Mouse (Mus musculus): ENCODE measurements at regions not wholly inside any gene's neighbourhood (a gene's known extent, or its start where the extent isn't known, plus 50 kb on each side); places are given as distances from the start of the nearest gene placed in this dataset.

DNA sequence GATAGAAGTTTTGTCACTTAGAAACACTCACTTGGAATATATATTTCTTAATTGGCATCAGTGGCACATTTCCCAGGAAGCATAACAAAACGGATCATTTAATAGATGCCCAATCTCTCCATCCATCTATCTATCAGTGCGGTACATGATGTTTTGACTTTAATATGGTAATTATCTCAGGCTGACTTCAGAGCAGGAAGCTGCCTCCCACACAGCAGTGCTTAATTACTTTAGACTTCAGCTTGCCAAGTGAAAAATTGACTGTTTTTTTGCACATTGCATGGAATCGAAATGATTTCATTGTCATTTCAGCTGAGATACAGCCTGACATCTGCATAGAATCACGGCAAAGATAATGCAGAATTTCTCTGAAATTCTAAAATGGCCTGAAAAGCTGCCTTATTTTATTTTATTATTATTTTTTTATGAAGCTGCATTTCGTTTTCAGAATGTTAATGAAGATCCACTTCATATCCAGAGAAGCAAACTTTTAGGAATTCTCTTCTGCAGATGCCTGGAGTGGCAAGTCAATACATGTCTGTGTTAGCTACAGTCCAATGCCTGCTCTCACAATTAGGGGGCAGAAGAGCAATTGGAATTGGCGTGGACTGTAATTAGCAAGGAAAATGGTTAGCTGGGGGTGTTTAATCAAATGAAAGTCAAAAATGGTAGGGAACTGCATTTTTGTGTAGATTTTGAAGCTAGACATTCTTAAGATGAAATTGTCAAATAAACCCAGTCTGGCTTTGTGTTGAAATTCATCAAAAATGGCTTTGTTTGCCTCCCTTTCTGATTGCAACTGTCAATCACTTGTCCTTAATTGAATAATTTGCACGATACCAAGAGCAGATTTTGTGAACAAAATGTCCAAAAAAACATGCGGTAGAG, 240.3 kb downstream of the Ttll7 start:
- no peak for DNase-seq
- intact Hi-C loops (cut with DNase I; ENCODE audit: low total_unique reads), result no loop called here

DNA sequence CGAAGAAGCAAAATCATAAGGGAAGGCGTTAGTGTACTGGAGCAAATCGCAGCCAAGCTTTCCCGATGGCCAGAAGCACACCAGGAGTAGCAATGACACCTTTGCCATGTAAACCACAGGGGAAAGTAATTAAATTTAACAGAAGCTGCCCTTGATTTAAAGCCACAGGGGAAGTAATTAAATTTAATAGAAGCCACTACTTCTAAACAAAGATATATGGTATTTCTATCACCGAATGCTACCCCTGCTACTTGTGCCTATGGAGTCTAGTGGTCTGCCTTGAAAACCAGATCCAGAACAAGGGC, 240.9 kb downstream of the Ttll7 start:
- no peak for DNase-seq
- intact Hi-C loops (cut with DNase I; ENCODE audit: low total_unique reads), result no loop called here

DNA sequence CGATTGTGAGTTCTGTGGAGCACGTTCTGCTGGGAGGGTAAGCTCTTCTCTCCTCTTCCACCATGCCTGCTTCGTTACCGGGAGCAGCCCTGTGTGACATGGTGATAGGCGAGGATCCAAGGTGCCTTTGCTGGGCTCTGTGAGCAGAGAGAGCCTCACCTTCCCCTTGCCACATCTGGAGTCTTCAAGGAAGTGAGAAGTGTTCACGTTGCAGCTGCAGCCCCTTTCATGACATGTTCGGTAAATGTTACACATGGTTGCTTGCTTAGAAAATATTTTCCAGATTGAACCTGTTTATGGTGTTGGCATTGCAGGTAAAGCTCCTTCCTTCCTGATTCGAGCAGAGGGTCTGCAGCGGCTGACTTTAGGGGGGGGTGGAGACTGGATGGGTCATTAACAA, 244.0 kb downstream of the Ttll7 start:
- no peak for DNase-seq
- intact Hi-C loops (cut with DNase I; ENCODE audit: low total_unique reads), result no loop called here

DNA sequence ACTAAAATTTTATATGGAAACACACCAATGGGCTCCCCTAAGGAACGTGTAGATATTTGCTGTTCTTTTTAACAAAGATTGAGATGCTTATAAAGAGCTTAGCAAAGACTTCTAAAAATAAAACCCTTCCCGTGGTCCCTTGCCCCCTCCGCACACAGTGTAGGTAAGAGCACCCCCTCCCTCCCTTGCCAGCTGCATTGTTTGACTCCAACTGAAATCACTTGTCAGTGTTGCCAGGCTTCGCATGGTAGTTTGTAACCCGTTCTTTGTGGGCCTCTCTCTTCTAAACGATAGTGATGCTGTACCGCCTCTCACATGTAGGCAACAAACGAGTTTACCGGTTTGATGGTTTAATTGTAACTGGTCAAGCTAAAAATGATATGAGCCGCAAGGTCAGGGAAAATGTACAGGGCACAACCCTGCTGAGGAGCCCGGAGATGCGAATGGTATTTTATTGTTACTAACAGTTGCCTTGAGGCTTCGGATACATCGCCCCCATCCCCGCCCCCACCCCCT, 246.0 kb downstream of the Ttll7 start:
- DNase-seq, result no peak
- intact Hi-C loops (cut with DNase I; ENCODE audit: low total_unique reads), result no loop called here

DNA sequence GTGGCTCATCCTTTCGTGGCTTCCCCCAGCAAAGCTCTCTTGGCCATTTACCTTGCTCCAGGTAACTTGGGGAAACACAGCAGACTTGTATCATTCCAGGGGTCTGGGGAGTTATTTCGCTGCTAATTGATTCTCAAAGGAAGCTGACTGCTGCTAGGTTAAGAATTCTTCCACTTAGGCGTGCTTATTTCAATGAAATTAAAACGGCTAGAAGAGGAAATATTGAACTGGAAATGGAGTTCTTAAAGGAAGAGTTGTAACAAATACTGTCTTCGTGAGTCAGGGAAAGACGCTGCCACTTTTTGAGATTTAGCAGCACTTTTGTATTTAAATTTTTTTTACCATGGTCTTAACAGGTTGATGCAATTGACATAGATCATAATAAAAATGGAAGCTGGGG, 246.4 kb downstream of the Ttll7 start:
- intact Hi-C loops (cut with DNase I; ENCODE audit: low total_unique reads), result no loop called here
- DNase-seq, result no peak

DNA sequence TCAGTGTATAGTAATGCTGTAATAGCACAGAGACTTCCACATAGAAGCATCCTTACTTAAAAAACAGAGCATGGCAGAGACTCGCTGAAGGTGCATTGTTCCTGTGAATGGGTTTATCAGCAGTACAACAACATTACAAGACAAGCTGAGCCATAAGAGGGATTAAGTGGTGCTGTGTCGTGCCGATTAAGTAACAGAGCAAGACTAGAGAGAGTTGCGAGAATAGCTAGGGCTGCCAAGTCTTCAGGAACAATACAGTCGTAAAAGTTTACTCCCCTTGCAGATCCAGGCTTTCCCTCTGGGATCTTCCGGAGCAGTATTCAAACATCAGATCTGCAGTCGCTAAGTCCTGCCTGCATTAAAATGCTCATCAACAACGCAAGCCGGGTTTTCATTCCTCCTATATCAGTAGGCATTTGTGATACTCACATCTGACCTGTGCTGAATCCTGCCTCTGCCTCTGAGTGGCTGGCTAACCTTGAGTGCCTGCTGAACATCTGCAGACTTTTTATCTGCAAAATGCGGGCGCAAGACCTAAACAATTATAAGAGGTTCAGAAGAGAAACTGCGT, 247.1 kb downstream of the Ttll7 start:
- no peak for DNase-seq
- intact Hi-C loops (cut with DNase I; ENCODE audit: low total_unique reads), result no loop called here

DNA sequence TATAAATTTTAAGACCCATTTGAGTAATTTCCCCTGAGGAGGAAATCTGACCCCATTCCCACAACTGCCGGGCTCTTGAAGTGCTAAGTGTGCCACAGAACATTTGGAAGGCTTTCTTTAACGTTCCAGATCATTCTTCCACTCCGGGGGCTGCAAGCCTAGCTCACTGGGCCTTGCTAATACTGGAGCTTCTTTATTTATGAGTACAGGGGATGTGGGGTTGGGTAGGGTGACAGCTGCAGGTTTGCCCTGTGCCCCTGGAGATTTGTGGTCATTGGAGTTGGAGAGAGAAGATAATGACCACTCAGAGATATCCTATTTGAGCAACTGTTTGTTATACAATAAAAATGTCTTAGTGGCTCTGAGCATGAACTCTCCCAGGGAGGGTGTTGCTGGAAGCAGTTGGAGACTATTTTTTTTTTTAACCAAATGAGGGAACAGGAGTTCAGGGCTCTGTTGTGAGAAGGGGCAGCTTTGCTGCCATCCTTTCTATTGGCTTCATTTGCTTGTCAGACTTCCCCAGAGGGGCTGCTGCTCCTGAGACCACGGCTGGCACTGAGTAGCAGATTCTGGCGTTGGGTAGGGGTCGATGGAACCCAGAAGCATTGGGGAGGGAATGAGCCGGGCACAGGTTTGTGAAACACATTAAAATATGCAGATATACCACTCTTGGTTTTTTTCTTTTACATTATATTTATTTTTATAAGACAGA, 249.0 kb downstream of the Ttll7 start:
- intact Hi-C loops (cut with DNase I; ENCODE audit: low total_unique reads), result no loop called here
- DNase-seq, result no peak

DNA sequence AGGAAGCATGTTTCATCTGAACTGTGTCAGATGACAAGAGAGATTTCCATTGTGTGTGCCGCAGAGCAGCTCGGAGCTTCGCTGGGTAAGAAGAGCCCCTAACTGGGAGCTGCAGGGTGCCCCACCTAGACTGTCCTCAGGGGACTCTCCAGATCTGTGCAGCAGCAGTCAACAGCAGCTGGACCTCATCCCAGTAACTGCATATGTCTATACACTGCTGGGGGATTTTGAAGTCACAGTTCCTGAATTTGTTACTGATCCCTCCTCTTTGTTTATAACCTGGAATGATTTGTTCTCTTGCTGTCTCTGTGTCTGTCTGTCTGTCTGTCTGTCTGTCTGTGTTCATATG, 249.6 kb downstream of the Ttll7 start:
- intact Hi-C loops (cut with DNase I; ENCODE audit: low total_unique reads), result no loop called here
- no peak for DNase-seq

DNA sequence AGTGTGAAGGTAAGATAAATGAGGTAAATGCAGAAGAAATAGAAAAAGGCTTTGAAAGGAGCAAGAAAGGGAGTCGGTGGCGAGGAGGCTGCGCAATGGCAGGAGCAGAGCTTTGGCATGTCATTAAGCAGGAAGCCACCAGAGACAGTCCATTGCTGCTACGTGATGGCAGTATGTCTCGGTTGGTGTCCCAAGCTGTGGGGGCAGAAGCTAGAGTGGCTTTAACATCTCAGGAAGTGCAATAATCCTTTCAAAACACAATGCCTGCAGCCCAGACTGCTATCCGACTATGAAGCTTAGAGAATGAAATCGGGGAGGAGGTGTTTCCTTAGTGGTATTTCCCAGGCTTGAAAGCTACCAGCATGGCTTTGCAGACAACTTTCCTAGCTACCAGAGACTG, 251.3 kb downstream of the Ttll7 start:
- intact Hi-C loops (cut with DNase I; ENCODE audit: low total_unique reads), result no loop called here

DNA sequence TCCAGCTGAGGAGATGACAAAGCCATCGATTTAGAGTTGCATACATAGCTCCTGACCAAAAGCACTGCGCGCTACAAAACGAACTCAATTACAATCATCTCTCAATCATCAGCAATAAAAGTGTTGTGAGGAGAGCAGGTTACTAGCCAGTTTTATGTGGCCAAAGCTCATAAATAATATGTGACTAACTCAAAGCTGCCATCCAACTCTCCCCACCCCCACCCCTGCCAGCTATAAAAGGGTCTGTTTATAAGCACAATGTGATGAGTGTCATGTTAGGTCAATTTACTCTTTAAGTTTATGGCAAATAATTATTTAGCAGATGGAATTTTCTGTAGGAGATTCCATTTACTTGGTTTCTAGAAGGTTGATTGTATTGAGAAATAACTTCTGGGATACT, 265.4 kb downstream of the Ttll7 start:
- no peak for DNase-seq
- intact Hi-C loops (cut with DNase I; ENCODE audit: low total_unique reads), result no loop called here

More for the DNA sequence above, 251.3 kb downstream of the Ttll7 start:
- DNase-seq, result no peak

DNA sequence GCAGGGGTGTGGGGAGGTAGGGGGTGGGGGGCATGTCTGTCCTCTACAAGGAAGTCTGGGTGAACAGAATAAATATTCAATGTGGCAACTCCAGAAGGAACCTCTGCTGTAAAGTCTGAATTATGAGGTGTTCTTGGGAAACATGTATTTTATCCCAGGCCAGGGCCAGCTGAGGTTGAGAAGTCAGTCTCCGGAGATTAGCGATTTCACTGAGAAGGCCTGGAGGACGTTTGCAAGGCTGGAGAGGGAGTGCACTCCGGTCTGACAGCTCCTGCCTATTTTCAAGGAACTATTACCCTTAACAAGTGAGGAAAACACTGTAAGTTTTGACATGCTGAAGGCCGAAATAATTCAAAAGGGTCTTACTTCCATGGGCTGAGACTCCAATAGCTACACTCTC, 265.9 kb downstream of the Ttll7 start:
- no peak for DNase-seq
- intact Hi-C loops (cut with DNase I; ENCODE audit: low total_unique reads), result no loop called here

DNA sequence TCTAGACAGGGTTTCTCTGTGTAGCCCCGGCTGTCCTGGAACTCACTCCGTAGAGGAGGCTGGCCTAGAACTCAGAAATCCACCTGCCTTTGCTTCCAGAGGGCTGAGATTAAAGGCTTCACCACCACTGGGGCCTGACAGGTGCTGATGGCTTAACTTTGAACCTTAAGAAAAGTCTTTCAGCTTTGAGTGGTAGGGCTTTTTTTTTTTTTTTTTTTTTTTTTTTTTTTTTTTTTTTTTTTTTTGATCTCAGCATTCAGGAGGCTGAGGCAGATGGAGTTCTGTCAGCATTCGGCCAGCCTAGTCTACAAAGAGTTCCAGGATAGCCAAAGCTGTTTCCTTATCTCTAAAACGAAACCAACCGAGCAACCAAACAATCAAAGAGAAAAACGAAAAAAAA, 266.5 kb downstream of the Ttll7 start:
- intact Hi-C loops (cut with DNase I; ENCODE audit: low total_unique reads), result no loop called here
- no peak for DNase-seq

DNA sequence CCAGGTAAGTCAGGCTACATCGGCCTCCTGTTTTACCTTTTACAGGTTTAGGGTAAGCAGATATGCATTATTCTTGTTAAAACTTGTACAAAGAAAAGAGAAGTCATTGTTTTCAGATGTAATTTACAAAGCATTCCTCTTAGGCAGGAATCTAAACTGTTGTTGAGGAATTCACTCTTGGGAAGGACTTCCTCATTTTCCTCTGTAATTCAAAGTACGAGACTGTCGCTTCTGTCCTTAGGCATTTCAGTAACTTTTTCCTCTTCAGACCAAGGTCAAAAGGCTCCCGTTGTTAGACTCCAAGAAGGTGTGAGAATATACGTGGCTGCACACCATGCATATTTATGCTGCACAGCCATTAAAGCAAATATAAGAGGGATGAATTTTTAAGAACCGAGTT, 269.7 kb downstream of the Ttll7 start:
- intact Hi-C loops (cut with DNase I; ENCODE audit: low total_unique reads), result no loop called here
- DNase-seq, result no peak

DNA sequence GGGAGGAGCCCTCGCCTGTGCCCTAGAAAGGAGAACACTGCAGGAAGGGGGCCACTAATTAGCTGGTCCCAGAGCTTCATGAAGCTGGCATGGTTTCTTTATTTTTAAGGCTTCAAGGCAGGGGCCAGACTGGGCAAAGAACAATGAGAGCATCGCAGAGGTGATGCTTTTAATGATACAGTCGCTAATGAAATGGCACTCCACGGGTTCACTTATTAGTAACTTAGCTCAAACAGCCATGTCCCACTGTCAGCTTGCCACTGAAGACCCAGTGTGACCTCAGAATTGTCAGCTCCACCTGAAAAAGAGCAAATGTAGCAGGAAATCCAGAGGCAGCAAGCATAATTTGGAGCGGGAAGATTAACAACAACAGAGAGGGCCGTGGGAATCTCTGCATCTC, 275.6 kb downstream of the Ttll7 start:
- intact Hi-C loops (cut with DNase I; ENCODE audit: low total_unique reads), result no loop called here
- DNase-seq, result no peak

DNA sequence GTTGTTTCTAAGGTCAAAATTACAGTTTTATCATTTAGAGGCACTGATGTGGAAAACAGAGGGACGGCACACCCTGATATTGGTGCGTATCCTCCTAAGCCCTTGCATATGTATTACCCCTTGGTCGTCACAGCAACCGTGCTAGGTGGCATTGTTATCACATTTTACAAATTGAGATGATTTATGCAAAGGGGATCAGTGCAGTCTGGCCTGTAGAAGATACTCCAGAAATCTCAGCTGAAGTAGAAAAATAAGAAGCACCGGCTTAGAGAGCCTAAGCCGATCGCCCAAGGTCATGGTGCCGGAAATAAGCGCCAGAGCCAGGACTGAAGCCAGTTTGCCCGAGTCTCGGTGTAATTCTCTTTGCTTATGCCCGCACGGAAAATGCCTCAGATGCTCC, 280.7 kb downstream of the Ttll7 start:
- no peak for DNase-seq
- intact Hi-C loops (cut with DNase I; ENCODE audit: low total_unique reads), result no loop called here

DNA sequence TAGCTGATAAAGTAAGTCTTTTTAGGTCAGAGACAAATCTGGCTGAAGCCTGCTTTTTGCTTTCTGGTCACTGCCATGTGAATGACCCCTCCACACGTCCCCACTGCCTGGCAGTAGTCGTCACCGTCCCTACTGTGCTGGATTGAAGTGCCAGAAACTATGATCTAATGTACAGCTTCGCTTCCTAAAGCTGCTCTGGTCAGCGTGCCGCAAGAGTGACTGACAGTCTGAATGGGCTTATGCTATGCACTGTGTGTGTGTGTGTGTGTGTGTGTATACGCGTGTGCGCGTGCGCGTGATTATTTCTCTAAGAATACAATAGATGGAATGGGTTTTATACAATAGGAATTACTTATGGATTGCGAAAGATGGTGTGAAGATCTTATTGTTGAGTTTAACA, 281.2 kb downstream of the Ttll7 start:
- intact Hi-C loops (cut with DNase I; ENCODE audit: low total_unique reads), result no loop called here
- no peak for DNase-seq

DNA sequence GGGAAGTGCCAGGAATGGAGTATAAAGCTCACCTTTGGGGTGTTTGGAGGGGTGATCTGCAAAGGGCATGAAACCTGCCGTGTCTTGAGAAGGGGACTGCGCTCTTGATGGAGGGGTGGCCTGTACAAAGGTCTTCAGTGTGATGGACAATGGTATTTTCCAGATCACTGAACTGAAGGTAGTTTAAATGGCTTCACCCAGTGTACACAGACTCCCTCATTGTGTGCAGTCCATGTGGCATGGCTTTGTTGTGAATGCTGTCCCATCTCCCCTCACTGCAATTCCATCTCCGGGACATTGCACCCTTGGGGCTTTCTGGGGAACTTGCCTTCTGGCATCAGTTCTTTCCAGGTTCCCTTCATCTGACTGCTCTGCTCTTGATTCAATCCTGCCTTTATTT, 288.2 kb downstream of the Ttll7 start:
- intact Hi-C loops (cut with DNase I; ENCODE audit: low total_unique reads), result no loop called here
- no peak for DNase-seq

DNA sequence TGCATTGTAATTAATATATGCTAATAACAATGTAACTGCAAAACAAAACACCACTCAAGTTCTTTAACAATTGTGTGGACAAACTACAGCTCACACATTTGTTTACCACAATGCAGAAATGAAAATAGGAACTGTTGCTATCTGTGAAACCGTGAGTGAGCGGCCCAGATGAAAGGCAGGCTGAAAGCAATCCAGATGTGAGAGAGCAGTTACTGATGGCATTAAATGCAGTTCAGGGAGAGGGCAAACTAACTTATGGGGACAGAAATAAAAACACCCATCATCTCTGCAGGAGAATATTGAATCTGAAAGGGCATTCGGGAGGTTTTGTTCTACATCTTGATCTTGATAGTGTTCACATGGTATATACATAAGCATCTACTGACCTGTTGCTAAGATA, 301.3 kb downstream of the Ttll7 start:
- DNase-seq, result no peak
- intact Hi-C loops (cut with DNase I; ENCODE audit: low total_unique reads), result no loop called here

DNA sequence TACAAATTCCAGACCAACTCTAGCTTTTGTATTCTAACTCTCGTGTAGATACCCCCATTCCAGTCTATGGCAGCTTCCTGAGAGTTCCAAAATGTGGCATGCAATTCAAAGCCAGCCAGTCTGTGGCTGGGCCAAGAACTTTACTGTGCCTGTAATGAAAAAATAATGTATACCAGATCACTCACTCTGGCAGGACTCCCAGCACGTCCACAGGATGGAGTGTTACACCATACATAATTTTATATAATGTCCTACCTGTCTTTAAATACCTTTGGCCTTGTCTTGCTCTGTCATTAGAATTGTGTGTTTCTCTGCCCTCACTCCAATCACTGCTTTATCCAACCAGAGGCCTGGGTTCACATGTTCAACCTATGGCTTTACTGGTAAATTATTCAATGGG, 301.8 kb downstream of the Ttll7 start:
- intact Hi-C loops (cut with DNase I; ENCODE audit: low total_unique reads), result no loop called here
- no peak for DNase-seq

DNA sequence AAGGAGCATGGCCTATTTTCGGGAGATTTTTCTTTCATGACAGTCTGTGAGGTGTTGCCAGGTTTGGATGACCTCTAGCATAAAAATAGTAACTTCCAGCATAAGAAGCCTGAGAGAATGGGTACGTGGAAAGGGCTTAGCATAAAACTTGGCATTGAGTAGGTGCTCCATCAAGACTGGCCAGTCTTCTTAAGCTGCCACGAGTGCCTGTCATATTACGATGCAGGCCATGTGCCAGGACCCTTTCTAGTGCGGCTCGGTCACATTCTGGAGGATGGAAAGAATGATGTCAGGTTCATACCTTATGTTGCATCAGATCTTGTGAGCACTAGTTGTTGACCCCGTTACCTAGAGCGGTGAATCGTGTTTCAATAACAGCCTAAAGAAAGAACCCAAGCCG, 311.0 kb downstream of the Ttll7 start:
- DNase-seq, result no peak
- intact Hi-C loops (cut with DNase I; ENCODE audit: low total_unique reads), result no loop called here

DNA sequence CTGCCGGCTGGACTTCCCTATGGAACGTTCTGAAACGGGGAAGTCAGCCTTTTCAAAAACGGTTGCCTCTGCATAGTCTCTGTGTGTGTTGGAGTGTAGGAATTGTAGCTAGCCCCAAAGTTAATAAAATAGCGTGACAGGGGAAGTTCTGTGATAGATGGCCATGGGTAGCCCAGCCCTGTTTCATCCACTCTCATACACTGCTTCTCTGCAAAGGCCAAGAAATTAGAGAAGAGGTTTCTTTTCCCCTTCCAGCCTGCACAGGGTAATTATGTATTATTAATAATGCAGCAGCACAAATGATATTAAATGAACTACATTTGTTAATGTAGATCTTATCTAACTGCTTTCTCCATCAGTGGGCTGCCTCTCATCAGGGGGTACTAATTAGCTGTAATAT, 311.4 kb downstream of the Ttll7 start:
- intact Hi-C loops (cut with DNase I; ENCODE audit: low total_unique reads), result no loop called here
- DNase-seq, result no peak

Measured in gastrocnemius, postnatal 14 days (tissue).